Mouse (Mus musculus) lung, postnatal 0 days (tissue): Measurements from ENCODE around the gene Rmnd5b.

Source experiments
- CTCF ChIP-seq: IDR thresholded peaks from 2 replicates; pipeline ENCODE4 v1.5.1; 2016; ENCODE audit warnings: antibody characterized with exemption, mild to moderate bottlenecking
- EP300 ChIP-seq: IDR thresholded peaks from 2 replicates; pipeline ENCODE4 v1.6.1; 2016; ENCODE audit warnings: antibody characterized with exemption, mild to moderate bottlenecking, control low read depth

GRCm38 (mm10) chr11:51627425-51627824, 8.3 kb downstream of the Rmnd5b start:
- TF ChIP-seq CTCF (no peak), EP300 (no peak)
